Mouse (Mus musculus): Measurements from ENCODE around the gene Lyrm4. TPM values are rescaled to one million over a fixed set of nuclear protein-coding genes. Genes with fewer than 3 reads are reported as not detected.

Lyrm4 gene
- polyA plus RNA-seq, 1 experiment from 2014 or later, result 24.1 TPM

DNA sequence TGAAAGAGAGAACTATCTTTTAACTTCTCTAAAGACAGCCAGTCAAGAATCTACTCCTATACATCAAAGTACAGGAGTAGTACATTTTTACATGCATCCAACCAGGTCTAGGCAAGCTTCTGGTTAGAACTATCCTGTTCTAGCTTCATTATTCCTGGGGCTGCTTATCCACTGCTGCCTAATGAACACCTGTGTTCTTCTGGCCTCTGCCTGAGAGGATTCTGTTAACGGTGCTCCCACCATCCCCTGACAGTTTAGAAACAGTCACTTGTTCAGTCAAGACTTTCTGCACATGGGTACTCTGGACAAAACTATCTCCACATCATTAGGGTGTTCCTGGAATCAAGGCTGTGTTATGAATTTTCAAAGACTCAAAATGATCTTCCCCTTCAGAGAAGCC, 60.8 kb downstream of the Lyrm4 start:
- no peak for ATAC-seq (ENCODE audit: insufficient number of reproducible peaks, low FRiP score)
- Histone ChIP-seq H3K9ac (no peak overlapping the region), H3K9me3 (replicated peaks) (no peaks in the 10 kb centered on the region), H3K27me3 (replicated peaks) (no peaks in the 10 kb centered on the region), H3K36me3 (no peaks in the 10 kb centered on the region), H3K4me1 (replicated peaks) (peaks cover 23% of the 10 kb centered on the region), H3K27ac (ENCODE audit: poor library complexity, severe bottlenecking) (no peak overlapping the region), H3K4me3 (no peak overlapping the region), H3K4me2 (no peak overlapping the region)
- WGBS, result 76% methylated on average over 1 of the region's 1 CpGs

GRCm38 (mm10) chr13:36035528-36035927, 81.8 kb downstream of the Lyrm4 start:
- Histone ChIP-seq H3K27ac (ENCODE audit: poor library complexity, severe bottlenecking) (no peak overlapping the region), H3K36me3 (no peaks in the 10 kb centered on the region), H3K9ac (no peak overlapping the region), H3K27me3 (replicated peaks) (no peaks in the 10 kb centered on the region), H3K4me3 (no peak overlapping the region), H3K9me3 (replicated peaks) (no peaks in the 10 kb centered on the region), H3K4me2 (no peak overlapping the region), H3K4me1 (replicated peaks) (peaks cover 16% of the 10 kb centered on the region)
- no peak for ATAC-seq (ENCODE audit: insufficient number of reproducible peaks, low FRiP score)
- 85% methylated on average over 4 of the region's 4 CpGs for WGBS

DNA sequence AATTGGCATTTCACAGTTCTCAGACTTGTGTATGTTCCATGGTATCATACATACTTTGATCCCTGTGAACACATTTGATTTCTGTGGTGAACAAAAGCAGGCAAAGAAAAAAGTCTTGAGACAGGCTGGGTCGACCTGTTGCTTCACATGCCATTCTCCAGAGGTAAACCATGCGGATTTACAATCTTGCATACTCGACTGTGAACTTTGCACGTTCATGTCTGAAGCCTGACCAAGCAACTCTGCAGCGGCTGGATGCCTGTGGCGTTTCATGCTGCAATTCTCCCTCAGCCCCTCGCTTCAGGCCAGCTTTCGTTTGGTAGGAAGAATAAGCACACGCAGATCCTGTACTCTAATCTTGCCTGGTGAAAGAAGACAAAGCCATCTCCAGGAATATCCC, 85.4 kb downstream of the Lyrm4 start:
- no peaks in the 10 kb centered on the region for H3K36me3 ChIP-seq
- H3K4me1 ChIP-seq (replicated peaks), result peaks cover 22% of the 10 kb centered on the region
- no peak overlapping the region for H3K9ac ChIP-seq
- 44% methylated on average over 9 of the region's 9 CpGs for WGBS
- H3K27me3 ChIP-seq (replicated peaks), result no peaks in the 10 kb centered on the region
- peak overlapping the region; percentile 26 for H3K4me2 ChIP-seq
- H3K4me3 ChIP-seq, result no peak overlapping the region
- peak overlapping the region; percentile 17; the same call in 1 of the 2 replicates for H3K27ac ChIP-seq (ENCODE audit: poor library complexity, severe bottlenecking)
- no peaks in the 10 kb centered on the region for H3K9me3 ChIP-seq (replicated peaks)
- no peak for ATAC-seq (ENCODE audit: insufficient number of reproducible peaks, low FRiP score)

- H3K4me3 ChIP-seq, result no peak overlapping the region
- H3K9me3 ChIP-seq (replicated peaks), result no peaks in the 10 kb centered on the region
- no peak overlapping the region for H3K27ac ChIP-seq (ENCODE audit: poor library complexity, severe bottlenecking)
- H3K36me3 ChIP-seq, result no peaks in the 10 kb centered on the region
- H3K27me3 ChIP-seq (replicated peaks), result no peaks in the 10 kb centered on the region
- ATAC-seq (ENCODE audit: insufficient number of reproducible peaks, low FRiP score), result no peak
- H3K4me1 ChIP-seq (replicated peaks), result peaks cover 36% of the 10 kb centered on the region
- H3K4me2 ChIP-seq, result no peak overlapping the region
- H3K9ac ChIP-seq, result no peak overlapping the region
- 59% methylated on average over 10 of the region's 10 CpGs for WGBS
Measured at GRCm38 (mm10) chr13:36019309-36020274, 97.7 kb downstream of the Lyrm4 start.

GRCm38 (mm10) chr13:36018017-36018416, 99.3 kb downstream of the Lyrm4 start:
- peaks cover 38% of the 10 kb centered on the region for H3K4me1 ChIP-seq (replicated peaks)
- H3K9ac ChIP-seq, result no peak overlapping the region
- no peaks in the 10 kb centered on the region for H3K9me3 ChIP-seq (replicated peaks)
- no peak for ATAC-seq (ENCODE audit: insufficient number of reproducible peaks, low FRiP score)
- WGBS, result 45% methylated on average over 2 of the region's 2 CpGs
- no peak overlapping the region for H3K27ac ChIP-seq (ENCODE audit: poor library complexity, severe bottlenecking)
- no peaks in the 10 kb centered on the region for H3K27me3 ChIP-seq (replicated peaks)
- no peak overlapping the region for H3K4me3 ChIP-seq
- H3K36me3 ChIP-seq, result no peaks in the 10 kb centered on the region
- H3K4me2 ChIP-seq, result no peak overlapping the region

DNA sequence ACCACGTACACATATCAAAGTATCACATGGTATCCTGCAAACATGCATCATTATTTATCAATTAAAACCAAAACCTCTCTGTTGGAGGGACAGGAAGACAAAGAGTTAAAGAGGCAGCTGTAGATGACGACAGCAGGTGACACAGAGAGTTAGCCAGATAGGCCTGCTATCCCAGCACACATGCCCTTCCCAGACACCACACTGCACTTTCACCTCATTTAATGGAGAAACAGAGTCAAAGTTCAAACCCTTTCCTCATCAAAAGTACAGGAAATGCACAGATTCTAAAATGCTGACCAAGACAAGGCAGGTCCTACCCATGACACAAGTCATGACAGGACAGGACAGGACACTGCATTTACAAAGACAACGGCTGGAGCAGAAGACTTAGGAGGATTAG, 101.7 kb downstream of the Lyrm4 start:
- Histone ChIP-seq H3K4me1 (replicated peaks) (peaks cover 32% of the 10 kb centered on the region), H3K4me3 (no peak overlapping the region), H3K27ac (ENCODE audit: poor library complexity, severe bottlenecking) (no peak overlapping the region), H3K4me2 (no peak overlapping the region), H3K36me3 (no peaks in the 10 kb centered on the region), H3K9me3 (replicated peaks) (no peaks in the 10 kb centered on the region), H3K9ac (no peak overlapping the region), H3K27me3 (replicated peaks) (no peaks in the 10 kb centered on the region)
- ATAC-seq (ENCODE audit: insufficient number of reproducible peaks, low FRiP score), result no peak
- WGBS, result 62% methylated on average over 3 of the region's 3 CpGs

DNA sequence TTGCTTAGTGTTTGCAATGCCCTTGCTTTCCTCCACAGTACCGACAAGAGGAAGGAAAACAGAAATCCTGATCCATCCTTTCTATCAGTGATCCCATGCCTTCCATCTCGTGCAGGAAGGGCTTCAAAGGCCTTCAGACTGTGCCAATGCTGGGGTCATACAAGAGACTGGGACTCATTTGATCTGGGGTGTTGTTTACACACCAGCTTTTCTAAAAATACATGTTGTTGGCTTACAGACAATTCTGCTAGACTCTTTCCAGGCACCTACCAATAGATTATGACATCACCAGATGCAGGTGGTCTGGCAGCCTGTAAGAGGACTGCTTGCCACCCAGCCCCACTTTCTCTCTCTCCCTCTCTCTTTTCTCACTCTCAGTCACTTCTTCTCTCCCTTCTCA, 107.3 kb downstream of the Lyrm4 start:
- Histone ChIP-seq H3K4me3 (no peak overlapping the region), H3K9ac (no peak overlapping the region), H3K27ac (ENCODE audit: poor library complexity, severe bottlenecking) (no peak overlapping the region), H3K4me2 (no peak overlapping the region), H3K27me3 (replicated peaks) (no peaks in the 10 kb centered on the region), H3K36me3 (no peaks in the 10 kb centered on the region), H3K9me3 (replicated peaks) (no peaks in the 10 kb centered on the region), H3K4me1 (replicated peaks) (peaks cover 18% of the 10 kb centered on the region; the same call in 1 of the 2 replicates)
- ATAC-seq (ENCODE audit: insufficient number of reproducible peaks, low FRiP score), result no peak
- 50% methylated on average over 2 of the region's 2 CpGs for WGBS

DNA sequence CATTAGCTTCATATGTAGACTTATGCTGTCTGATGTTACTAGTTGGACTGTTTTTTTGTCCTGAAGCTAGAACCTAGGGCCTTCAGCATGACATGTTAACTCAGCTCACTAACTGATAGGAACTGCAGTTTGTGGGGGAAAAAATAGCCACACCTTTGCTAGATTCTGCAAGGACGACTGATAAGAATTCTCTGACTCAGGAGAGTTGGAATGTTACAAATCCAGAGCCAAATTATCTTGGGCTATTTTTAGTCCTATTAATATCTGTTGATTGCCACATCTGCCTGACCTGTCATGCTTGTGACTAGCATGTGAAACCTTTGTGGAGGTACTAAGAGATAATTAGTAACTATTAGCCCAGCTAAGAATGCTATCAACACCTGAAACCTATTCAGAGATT, 116.5 kb downstream of the Lyrm4 start:
- no peak for ATAC-seq (ENCODE audit: insufficient number of reproducible peaks, low FRiP score)
- H3K4me1 ChIP-seq (replicated peaks), result peaks cover 44% of the 10 kb centered on the region
- H3K9me3 ChIP-seq (replicated peaks), result no peaks in the 10 kb centered on the region
- no peak overlapping the region for H3K9ac ChIP-seq
- 21% methylated on average over 1 of the region's 1 CpGs for WGBS
- H3K27ac ChIP-seq (ENCODE audit: poor library complexity, severe bottlenecking), result no peak overlapping the region
- no peaks in the 10 kb centered on the region for H3K36me3 ChIP-seq
- no peak overlapping the region for H3K4me2 ChIP-seq
- no peak overlapping the region for H3K4me3 ChIP-seq
- H3K27me3 ChIP-seq (replicated peaks), result no peaks in the 10 kb centered on the region

DNA sequence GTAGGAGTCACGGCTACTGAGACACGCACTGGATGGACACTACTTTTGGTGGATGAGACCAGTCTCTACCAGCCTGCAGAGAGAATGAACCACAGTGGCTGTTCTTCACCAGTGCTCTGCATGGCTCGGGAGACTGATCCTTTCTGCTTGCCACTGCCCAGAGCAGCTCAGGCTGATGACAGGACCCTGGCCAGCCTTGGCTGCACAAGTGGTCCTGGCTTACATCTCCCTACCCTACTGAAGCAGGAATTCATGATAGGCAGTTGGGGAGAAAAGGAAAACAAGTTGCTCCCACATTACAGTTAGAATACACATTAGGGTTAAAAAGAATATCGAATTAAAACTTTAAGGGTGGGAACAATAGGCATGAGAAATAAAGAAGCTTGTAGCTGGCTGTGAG, 119.7 kb downstream of the Lyrm4 start:
- H3K27me3 ChIP-seq (replicated peaks), result no peaks in the 10 kb centered on the region
- WGBS, result 70% methylated on average over 4 of the region's 4 CpGs
- H3K27ac ChIP-seq (ENCODE audit: poor library complexity, severe bottlenecking), result 0 out of 2 replicates have a peak overlapping the region, but pooled peaks have one; percentile 23
- no peak overlapping the region for H3K4me2 ChIP-seq
- ATAC-seq (ENCODE audit: insufficient number of reproducible peaks, low FRiP score), result no peak
- H3K4me1 ChIP-seq (replicated peaks), result peaks cover 53% of the 10 kb centered on the region
- H3K36me3 ChIP-seq, result no peaks in the 10 kb centered on the region
- H3K9me3 ChIP-seq (replicated peaks), result no peaks in the 10 kb centered on the region
- no peak overlapping the region for H3K9ac ChIP-seq
- H3K4me3 ChIP-seq, result no peak overlapping the region

DNA sequence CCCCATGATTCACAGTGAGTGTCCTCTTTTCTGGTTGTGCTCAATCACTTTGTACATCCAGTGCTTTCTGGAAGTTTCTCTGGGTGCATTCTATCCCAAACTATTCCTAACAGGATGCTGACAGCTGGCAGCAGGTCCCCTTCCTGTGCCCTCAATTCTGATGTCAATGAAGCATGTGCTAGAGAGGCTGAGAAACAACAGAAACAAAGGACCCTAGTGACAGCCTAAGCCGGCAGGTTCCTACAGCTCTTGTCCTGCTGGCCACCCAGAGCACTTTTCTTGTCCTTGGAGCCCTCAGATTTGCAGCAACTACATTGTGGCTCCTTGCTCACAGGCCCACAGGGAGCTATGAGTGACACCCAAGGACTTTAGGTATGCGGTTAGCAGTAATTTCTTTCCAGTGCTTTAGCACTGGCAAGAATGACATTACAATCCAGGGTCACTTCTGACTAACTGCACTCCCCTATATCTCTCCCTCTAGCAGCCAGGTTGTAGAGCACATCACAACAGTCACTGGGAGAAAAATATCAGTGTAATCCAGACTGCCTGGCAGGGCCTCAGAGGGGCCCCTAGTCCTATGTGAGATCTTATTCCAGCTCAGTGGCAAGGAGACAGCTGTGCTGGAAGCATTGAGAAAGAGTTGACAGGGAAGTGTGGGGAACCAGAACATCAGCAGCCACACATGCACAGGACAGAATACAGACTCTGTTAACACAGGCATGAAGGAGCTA, 121.5 kb downstream of the Lyrm4 start:
- H3K27ac ChIP-seq (ENCODE audit: poor library complexity, severe bottlenecking), result peak overlapping the region; percentile 38
- no peak overlapping the region for H3K4me3 ChIP-seq
- H3K4me1 ChIP-seq (replicated peaks), result peaks cover 53% of the 10 kb centered on the region
- no peaks in the 10 kb centered on the region for H3K9me3 ChIP-seq (replicated peaks)
- no peaks in the 10 kb centered on the region for H3K36me3 ChIP-seq
- peak overlapping the region; percentile 17; the same call in 1 of the 2 replicates for H3K9ac ChIP-seq
- H3K27me3 ChIP-seq (replicated peaks), result no peaks in the 10 kb centered on the region
- ATAC-seq (ENCODE audit: insufficient number of reproducible peaks, low FRiP score), result no peak
- H3K4me2 ChIP-seq, result no peak overlapping the region
- WGBS, result 37% methylated on average over 2 of the region's 2 CpGs

DNA sequence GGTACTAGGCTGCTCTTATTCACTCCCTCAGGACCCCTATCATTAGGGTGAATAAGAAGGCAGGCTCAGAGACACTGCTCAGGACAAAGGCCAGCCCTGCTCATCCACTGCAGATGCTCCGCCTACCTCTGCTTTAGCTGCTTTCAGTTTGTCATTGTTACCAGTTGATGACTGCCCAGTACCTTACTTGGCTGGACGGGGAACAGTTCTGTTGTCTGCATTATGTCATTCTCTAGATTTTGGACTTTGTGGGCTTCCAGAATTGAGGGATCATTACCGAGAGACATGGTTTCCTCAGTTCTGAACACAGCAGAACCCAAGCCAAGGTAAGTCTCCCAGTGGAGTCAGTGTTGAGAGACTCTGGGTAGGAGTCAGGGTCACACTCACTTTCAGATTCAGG, 122.1 kb downstream of the Lyrm4 start:
- H3K4me1 ChIP-seq (replicated peaks), result peaks cover 53% of the 10 kb centered on the region
- ATAC-seq (ENCODE audit: insufficient number of reproducible peaks, low FRiP score), result no peak
- no peak overlapping the region for H3K9ac ChIP-seq
- H3K27ac ChIP-seq (ENCODE audit: poor library complexity, severe bottlenecking), result peak overlapping the region; percentile 38
- no peaks in the 10 kb centered on the region for H3K27me3 ChIP-seq (replicated peaks)
- no peaks in the 10 kb centered on the region for H3K36me3 ChIP-seq
- no peaks in the 10 kb centered on the region for H3K9me3 ChIP-seq (replicated peaks)
- WGBS, result 75% methylated on average over 3 of the region's 3 CpGs
- H3K4me2 ChIP-seq, result no peak overlapping the region
- H3K4me3 ChIP-seq, result no peak overlapping the region

Measured in heart, embryonic 12.5 days (tissue).